Mouse (Mus musculus): Measurements from ENCODE around the gene Znrf1.

GRCm38 (mm10) chr8:111650651-111651050, 114.8 kb downstream of the Znrf1 start:
- no peak for TF ChIP-seq CTCF (IDR thresholded peaks at IDR 0.05; ENCODE audit: extremely low read depth, insufficient read length, insufficient replicate concordance, low read depth, low read length)
- no peak for TF ChIP-seq POLR2A (IDR thresholded peaks at IDR 0.05; ENCODE audit: low read depth, low read length)

Data from small intestine, adult 2 months (tissue).